Mouse (Mus musculus): ENCODE measurements around the gene Aacs. TPM values are rescaled to one million over a fixed set of nuclear protein-coding genes. Genes with fewer than 3 reads are reported as not detected.

The Aacs gene
- total and polyA plus RNA-seq, 3 experiments: 32.8 to 79.5 TPM; not detected in 1

DNA sequence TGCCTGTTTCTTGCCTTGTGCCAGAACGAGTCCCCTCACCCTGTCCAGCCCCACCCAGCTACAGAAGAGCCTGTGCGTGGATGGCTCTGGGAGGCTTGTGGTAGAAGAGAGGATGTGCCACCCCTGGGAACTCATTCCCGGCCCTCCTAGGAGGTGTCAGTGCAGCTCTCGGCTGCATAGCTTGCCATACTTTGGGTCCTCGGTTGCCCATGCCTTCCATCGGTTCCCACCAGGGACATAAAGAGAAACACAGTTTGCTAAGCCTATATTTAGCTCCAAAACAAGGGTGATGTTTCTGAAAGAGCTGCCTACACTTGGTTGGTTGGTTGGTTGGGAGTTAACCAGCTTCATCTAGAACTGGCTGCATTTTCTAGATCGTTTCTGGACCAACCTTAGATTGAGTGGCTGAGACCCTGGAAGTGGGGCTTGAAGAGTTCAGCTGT, 58.6 kb downstream of the Aacs start:
- H3K9me3 ChIP-seq (replicated peaks; ENCODE audit: insufficient read depth, low read length): no peaks in the 10 kb centered on the region
- H3K9ac ChIP-seq (ENCODE audit: control insufficient read depth, low read depth, low read length, poor library complexity, severe bottlenecking): no peak overlapping the region
- H3K27ac ChIP-seq (ENCODE audit: control insufficient read depth, low read depth, low read length): no peak overlapping the region
- H3K36me3 ChIP-seq (ENCODE audit: control insufficient read depth in 1 of 2, insufficient read depth in 2 of 2, low read length in 2 of 2): no peaks in the 10 kb centered on the region
- no peaks in the 10 kb centered on the region for H3K79me2 ChIP-seq (ENCODE audit: control insufficient read depth, insufficient read depth, low read length, poor library complexity)
- H3K4me3 ChIP-seq (ENCODE audit: control insufficient read depth in 1 of 2, insufficient read depth in 1 of 2, low read depth in 2 of 2, low read length in 2 of 2): no peak overlapping the region
- H3K27me3 ChIP-seq (ENCODE audit: control insufficient read depth in 1 of 2, insufficient read depth in 2 of 2, low read length in 2 of 2): no peaks in the 10 kb centered on the region
- no peak for TF ChIP-seq SIN3A (IDR thresholded peaks at IDR 0.05; ENCODE audit: low read length)
- TF ChIP-seq TBP (IDR thresholded peaks at IDR 0.05; ENCODE audit: low read depth, low read length): no peak
- no peak for DNase-seq (ENCODE audit: low read depth, low spot score)
- no peaks in the 10 kb centered on the region for H3K4me1 ChIP-seq (ENCODE audit: control insufficient read depth in 1 of 2, insufficient read depth in 2 of 2, low read length in 2 of 2)

DNA sequence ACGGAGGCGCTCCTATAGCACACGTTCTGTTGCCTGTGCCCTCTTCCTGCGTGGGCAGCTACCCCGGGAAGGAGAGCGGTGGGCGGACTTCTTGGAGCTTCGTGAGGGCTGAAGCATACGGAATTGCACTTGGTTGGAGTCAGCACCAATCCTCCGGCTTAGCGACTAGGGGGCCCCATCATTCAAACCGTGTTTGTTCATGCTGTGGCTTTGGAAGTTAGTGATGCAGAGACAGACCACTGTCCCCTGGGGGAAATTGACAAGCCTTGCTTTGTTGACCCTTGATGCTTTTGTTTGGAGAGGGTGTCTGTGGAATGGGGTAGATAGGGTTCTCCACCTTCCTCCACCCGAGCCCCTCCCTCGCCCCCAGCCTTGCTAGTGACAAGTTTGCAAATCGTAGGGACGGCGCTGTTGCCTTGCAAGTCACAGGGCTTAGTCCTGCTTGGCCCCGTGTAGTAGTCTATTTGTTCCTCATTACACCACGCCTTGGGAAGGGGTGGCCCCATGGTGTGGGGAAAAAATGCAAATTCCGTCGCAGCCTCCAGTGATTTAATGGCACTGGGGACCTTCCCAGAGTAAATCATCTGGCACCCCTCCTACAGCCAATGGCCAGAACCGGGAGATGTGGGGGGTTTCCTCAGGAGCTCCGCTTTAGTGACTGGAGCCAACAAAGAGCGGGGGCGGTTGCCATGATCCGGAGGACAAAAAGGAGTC, 59.2 kb downstream of the Aacs start:
- Histone ChIP-seq H3K36me3 (ENCODE audit: control insufficient read depth in 1 of 2, insufficient read depth in 2 of 2, low read length in 2 of 2) (no peaks in the 10 kb centered on the region), H3K79me2 (ENCODE audit: control insufficient read depth, insufficient read depth, low read length, poor library complexity) (no peaks in the 10 kb centered on the region), H3K27ac (ENCODE audit: control insufficient read depth, low read depth, low read length) (no peak overlapping the region), H3K4me1 (ENCODE audit: control insufficient read depth in 1 of 2, insufficient read depth in 2 of 2, low read length in 2 of 2) (no peaks in the 10 kb centered on the region), H3K9ac (ENCODE audit: control insufficient read depth, low read depth, low read length, poor library complexity, severe bottlenecking) (no peak overlapping the region), H3K9me3 (replicated peaks; ENCODE audit: insufficient read depth, low read length) (no peaks in the 10 kb centered on the region), H3K27me3 (ENCODE audit: control insufficient read depth in 1 of 2, insufficient read depth in 2 of 2, low read length in 2 of 2) (no peaks in the 10 kb centered on the region), H3K4me3 (ENCODE audit: control insufficient read depth in 1 of 2, insufficient read depth in 1 of 2, low read depth in 2 of 2, low read length in 2 of 2) (no peak overlapping the region)
- no peak for DNase-seq (ENCODE audit: low read depth, low spot score)
- TF ChIP-seq ZKSCAN1 (IDR thresholded peaks at IDR 0.05; ENCODE audit: low read depth, low read length): no peak
- no peak for TF ChIP-seq GABPA (IDR thresholded peaks at IDR 0.05; ENCODE audit: low read depth, low read length)
- no peak for TF ChIP-seq SMC3 (IDR thresholded peaks at IDR 0.05; ENCODE audit: low read depth, low read length)
- TF ChIP-seq ELF1 (IDR thresholded peaks at IDR 0.05; ENCODE audit: low read depth, low read length): no peak
- no peak for TF ChIP-seq RCOR1 (IDR thresholded peaks at IDR 0.05; ENCODE audit: low read depth, low read length)
- no peak for TF ChIP-seq ZNF384 (IDR thresholded peaks at IDR 0.05; ENCODE audit: low read depth, low read length)
- TF ChIP-seq CTCF (IDR thresholded peaks at IDR 0.05 in 2 of 3, conservative IDR thresholded peaks at IDR 0.05 in 1 of 3; ENCODE audit: control insufficient read depth in 1 of 3, insufficient read depth in 1 of 3, low read depth in 2 of 3, low read length in 3 of 3, poor library complexity in 1 of 3, severe bottlenecking in 1 of 3): no peak
- no peak for TF ChIP-seq BHLHE40 (IDR thresholded peaks at IDR 0.05; ENCODE audit: borderline replicate concordance, low read depth, low read length)
- no peak for TF ChIP-seq MXI1 (IDR thresholded peaks at IDR 0.05; ENCODE audit: low read depth, low read length)
- no peak for TF ChIP-seq NELFE (IDR thresholded peaks at IDR 0.05; ENCODE audit: low read depth, low read length)
- no peak for TF ChIP-seq CHD1 (IDR thresholded peaks at IDR 0.05; ENCODE audit: low read depth, low read length)
- no peak for TF ChIP-seq ZC3H11A (IDR thresholded peaks at IDR 0.05; ENCODE audit: low read depth, low read length)

DNA sequence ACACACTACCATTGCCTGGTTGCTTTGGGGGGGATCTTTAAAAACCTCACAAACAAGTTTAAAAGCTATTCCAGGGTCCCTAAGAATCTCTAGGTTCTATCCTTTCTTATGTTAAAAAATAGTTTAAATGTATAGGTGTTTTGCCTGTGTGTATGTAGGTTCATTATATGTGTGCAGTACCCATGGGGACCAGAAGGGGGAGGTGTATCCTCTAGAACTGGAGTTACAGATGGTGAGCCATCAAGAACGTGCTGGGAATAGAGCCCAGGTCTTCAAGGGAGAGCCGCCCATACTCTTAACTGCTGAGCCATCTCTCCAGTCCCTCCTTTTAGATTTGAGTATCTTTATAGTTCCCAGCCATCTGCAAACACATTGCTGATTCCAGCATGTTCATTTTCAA, 69.5 kb downstream of the Aacs start:
- no peak overlapping the region for H3K27ac ChIP-seq (ENCODE audit: control insufficient read depth, low read depth, low read length)
- no peaks in the 10 kb centered on the region for H3K4me1 ChIP-seq (ENCODE audit: control insufficient read depth in 1 of 2, insufficient read depth in 2 of 2, low read length in 2 of 2)
- peak; percentile 17 for DNase-seq (ENCODE audit: low read depth, low spot score)
- no peaks in the 10 kb centered on the region for H3K9me3 ChIP-seq (replicated peaks; ENCODE audit: insufficient read depth, low read length)
- TF ChIP-seq CTCF (IDR thresholded peaks at IDR 0.05 in 2 of 3, conservative IDR thresholded peaks at IDR 0.05 in 1 of 3; ENCODE audit: control insufficient read depth in 1 of 3, insufficient read depth in 1 of 3, low read depth in 2 of 3, low read length in 3 of 3, poor library complexity in 1 of 3, severe bottlenecking in 1 of 3) (peak in 2 of 3 experiments; percentile 24 to 28; a peak in 3 of 6 replicates), USF1 (IDR thresholded peaks at IDR 0.05; ENCODE audit: low read depth, low read length) (no peak)
- no peaks in the 10 kb centered on the region for H3K79me2 ChIP-seq (ENCODE audit: control insufficient read depth, insufficient read depth, low read length, poor library complexity)
- no peaks in the 10 kb centered on the region for H3K27me3 ChIP-seq (ENCODE audit: control insufficient read depth in 1 of 2, insufficient read depth in 2 of 2, low read length in 2 of 2)
- no peak overlapping the region for H3K4me3 ChIP-seq (ENCODE audit: control insufficient read depth in 1 of 2, insufficient read depth in 1 of 2, low read depth in 2 of 2, low read length in 2 of 2)
- H3K9ac ChIP-seq (ENCODE audit: control insufficient read depth, low read depth, low read length, poor library complexity, severe bottlenecking): no peak overlapping the region
- no peaks in the 10 kb centered on the region for H3K36me3 ChIP-seq (ENCODE audit: control insufficient read depth in 1 of 2, insufficient read depth in 2 of 2, low read length in 2 of 2)
